Mouse (Mus musculus): ENCODE data around the gene Gm10799. TPM values are rescaled to one million over a fixed set of nuclear protein-coding genes. Genes with fewer than 3 reads are reported as not detected.
"Not testable (repeated sequence)": the region's sequence is repeated elsewhere in the genome, so short reads cannot be mapped to it uniquely, and the experiment has no call there.

The Gm10799 gene
- total RNA-seq, 2 experiments from 2014 or later = not detected

DNA sequence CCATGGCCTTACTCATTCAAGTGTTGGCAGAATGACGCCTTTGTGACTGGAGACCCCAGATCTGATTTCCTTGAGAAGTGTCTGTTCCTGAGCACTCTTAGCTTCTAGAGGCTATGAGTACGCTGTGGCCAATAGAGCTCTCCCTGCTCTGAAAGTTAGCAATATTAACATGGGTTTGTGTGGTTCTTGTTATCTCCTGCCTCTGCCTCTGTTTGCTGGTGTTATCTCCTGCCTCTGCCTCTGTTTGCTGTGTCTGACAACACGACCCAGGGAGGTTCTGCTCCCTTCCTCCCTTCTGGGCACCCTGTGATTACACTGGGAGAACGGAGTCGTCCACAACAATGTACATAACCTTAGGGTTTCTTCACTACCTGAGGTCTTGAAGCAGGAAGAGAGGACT is 9.9 kb upstream of the Gm10799 start:
- peak; percentile 97 for ATAC-seq (replicated peaks; ENCODE audit: low FRiP score, poor library complexity, severe bottlenecking)

- peak; percentile 99 for ATAC-seq (replicated peaks; ENCODE audit: low FRiP score, poor library complexity, severe bottlenecking)
Measured at GRCm38 (mm10) chr2:104069704-104070185, 1.4 kb upstream of the Gm10799 start, which contains the start of gene Cd59b. Gene Cd59b (plus strand): TSS chr2:104069849.

DNA sequence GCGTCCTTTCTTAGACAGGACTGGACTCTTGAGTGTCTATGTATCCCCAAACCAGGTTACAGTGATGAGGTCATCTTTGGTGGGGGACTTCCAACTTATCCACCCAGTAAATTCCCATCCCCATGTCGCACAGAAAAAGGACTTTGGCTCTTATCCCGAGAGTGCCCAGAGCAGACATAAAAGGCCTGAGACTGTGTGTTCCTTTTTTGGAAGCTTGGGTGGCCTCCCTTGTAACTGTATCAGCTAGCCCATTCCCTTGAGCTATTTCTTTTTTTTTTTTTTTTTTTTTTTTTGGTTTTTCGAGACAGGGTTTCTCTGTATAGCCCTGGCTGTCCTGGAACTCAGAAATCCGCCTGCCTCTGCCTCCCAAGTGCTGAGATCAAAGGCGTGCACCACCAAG is 2.8 kb downstream of the Gm10799 start, which contains the start of gene Gm10912:
Gene Gm10912 (plus strand): TSS at position 301 of the 400 bp plus-strand sequence.
- not testable (repeated sequence) for ATAC-seq (replicated peaks; ENCODE audit: low FRiP score, poor library complexity, severe bottlenecking)

DNA sequence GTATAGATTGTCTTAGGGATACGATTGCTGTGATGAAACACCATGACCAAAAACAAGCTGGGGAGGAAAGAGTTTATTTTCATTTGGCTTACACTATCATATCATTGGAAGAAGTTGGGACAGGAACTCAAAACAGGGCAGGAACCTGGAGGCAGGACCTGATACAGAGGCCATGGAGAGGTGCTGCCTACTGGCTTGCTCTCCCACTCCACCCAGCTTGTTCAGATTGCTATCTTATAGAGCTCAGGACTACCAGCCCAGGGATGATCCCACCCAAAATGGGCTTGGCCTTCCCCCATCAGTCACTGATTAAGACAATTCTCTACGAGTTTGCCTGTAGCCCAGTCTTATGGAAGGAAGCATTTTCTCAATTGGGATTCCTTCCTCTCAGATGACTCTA is 4.2 kb downstream of the Gm10799 start:
- no peak for ATAC-seq (replicated peaks; ENCODE audit: low FRiP score, poor library complexity, severe bottlenecking)

GRCm38 (mm10) chr2:104062665-104063064 is 5.7 kb downstream of the Gm10799 start:
- ATAC-seq (replicated peaks; ENCODE audit: low FRiP score, poor library complexity, severe bottlenecking) = no peak

DNA sequence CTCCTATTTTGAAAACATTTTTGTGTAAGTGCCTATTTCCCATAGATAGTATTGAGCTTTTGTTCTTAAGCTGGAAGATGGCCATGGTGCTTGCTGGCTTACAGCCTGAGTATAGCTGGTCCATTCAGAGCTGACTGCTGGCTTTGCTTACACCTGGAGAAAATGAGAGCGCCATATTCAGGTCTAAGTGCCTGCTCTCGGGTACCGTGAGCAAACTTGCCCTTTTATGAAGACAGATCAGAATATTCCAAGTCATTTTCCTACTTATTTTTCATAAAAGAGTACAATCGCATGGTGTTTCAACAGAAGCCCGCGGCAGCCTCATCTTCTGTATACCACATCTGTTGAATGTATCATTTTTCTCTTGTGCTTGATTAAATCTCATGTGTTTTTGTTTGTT is 7.4 kb downstream of the Gm10799 start:
- no peak for ATAC-seq (replicated peaks; ENCODE audit: low FRiP score, poor library complexity, severe bottlenecking)

GRCm38 (mm10) chr2:104059786-104060185 is 8.6 kb downstream of the Gm10799 start:
- ATAC-seq (replicated peaks; ENCODE audit: low FRiP score, poor library complexity, severe bottlenecking) = no peak

- ATAC-seq (replicated peaks; ENCODE audit: low FRiP score, poor library complexity, severe bottlenecking) = no peak
Measured at GRCm38 (mm10) chr2:104058954-104059353, 9.4 kb downstream of the Gm10799 start.

- no peak for ATAC-seq (replicated peaks; ENCODE audit: low FRiP score, poor library complexity, severe bottlenecking)
Measured at GRCm38 (mm10) chr2:104058381-104058780, 10.0 kb downstream of the Gm10799 start.

DNA sequence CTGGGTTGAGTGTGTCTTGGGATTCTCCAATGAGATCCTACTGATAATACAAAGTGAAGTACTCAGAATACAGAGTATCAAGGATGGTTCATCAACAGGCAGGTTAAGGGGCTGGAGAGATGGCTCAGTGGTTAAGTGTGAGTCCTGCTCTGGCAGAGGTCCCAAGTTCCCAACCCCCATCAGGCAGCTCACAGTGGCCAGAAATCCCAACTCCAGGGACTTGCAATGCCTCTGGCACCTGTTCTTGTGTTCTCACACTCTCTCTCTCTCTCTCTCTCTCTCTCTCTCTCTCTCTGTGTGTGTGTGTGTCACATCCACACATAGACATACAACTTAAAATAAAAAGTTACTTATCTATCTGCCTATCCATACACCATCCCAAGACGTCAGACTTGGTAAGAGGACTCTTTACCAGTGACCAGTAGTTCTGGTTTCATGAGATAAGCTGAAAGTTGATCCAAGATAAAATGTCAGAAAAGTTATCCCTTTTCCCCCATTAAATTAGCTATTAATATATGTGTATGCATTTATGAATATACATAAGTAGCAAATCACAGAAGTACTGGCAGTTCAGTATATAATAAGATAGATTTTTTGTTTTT is 23.8 kb downstream of the Gm10799 start:
- peak; percentile 34; the same call in 1 of the 2 replicates for ATAC-seq (replicated peaks; ENCODE audit: low FRiP score, poor library complexity, severe bottlenecking)

DNA sequence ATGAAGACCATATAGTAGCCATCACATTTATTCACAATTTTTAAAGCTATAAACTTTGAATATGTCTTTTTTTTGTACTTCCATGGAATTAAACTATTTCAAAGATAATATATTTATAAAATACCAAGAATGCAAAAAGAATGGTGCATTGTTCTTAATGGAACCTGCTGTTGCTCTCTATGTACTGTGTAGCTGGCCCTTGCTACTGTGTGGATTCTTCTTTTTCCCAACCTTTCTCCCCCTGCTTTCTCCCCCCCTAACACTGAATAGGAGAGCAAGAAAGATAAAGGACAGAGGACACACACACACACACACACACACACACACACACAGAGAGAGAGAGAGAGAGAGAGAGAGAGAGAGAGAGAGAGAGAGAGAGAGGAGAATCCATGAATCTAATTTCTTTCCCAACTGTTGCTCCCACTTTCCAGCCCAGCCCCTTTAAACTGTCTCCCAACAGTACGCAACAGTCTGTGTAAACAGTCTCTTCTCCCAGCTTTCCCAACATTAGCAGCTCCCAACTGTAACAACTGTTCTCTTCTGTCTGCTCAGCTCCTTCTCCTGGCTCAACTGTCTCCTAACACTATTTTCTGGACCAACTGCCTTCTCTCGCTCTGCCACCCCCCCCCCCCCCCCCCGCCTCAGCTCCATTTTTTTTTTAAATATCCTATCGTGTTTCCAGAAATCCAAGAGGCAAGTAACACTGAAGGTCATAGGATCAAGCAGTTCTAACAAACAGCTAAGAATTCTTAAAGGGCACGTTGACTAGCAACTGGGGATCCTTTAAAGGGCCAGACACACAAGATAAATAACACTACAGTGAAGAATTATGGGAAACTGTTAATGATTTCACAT is 24.5 kb downstream of the Gm10799 start:
- no peak for ATAC-seq (replicated peaks; ENCODE audit: low FRiP score, poor library complexity, severe bottlenecking)

DNA sequence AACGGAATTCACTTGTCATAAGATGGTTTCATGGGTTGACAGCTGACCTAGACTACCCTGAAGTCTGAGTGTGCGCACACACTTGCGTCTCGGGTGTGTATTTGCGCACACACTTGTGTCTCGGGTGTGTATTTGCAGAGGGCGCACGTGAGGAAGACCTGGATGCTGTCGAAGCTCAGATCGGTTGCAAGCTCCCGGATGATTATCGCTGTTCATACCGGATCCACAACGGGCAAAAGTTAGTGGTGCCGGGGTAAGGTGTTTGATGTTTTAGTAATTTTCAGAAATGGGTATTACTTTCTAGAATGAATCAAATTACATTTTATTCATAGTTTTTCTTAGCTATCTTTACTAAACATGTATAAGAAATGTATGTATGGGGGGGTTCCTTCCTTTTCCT is 25.6 kb downstream of the Gm10799 start:
- no peak for ATAC-seq (replicated peaks; ENCODE audit: low FRiP score, poor library complexity, severe bottlenecking)

DNA sequence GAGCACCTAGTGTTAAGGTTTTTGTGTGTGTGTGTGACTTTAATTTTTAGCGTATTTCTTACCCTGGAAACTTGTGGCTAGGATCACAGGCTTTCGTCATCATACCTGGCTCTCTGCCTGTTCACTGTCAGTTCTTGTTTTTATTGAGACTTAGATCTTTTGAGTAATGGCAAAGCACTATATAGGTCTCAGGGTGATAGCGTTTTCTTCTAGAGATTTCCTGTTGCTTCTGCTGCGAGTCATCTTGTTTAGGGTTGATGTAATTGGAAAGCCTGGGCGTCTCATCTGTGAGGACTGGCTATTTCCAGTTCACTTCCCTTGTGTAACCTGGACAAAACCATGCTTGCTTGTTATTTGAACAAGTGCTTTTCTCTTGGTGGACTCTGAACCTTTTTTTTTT is 26.7 kb downstream of the Gm10799 start:
- no peak for ATAC-seq (replicated peaks; ENCODE audit: low FRiP score, poor library complexity, severe bottlenecking)

GRCm38 (mm10) chr2:104038236-104038635 is 30.1 kb downstream of the Gm10799 start:
- no peak for ATAC-seq (replicated peaks; ENCODE audit: low FRiP score, poor library complexity, severe bottlenecking)

DNA sequence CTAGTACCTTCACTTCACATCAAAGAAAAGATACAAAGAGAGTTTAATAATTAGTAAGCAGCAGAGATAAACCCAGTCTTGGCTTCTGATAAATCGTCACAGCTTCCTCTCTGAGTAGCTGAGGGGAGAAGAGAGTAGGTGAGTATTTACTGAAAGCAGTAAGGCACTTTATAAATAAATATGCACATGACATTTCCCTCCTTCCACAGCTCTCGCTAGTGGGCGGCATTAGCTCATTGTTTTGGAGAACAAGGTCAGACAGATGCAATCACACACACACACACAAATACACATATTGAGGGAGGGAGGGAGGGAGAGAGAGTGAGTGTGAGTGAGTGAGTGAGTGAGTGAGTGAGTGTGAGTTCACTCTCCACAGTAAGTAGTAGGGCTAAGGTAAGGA is 32.0 kb downstream of the Gm10799 start:
- ATAC-seq (replicated peaks; ENCODE audit: low FRiP score, poor library complexity, severe bottlenecking) = no peak

- no peak for ATAC-seq (replicated peaks; ENCODE audit: low FRiP score, poor library complexity, severe bottlenecking)
Measured at GRCm38 (mm10) chr2:104035595-104035994, 32.8 kb downstream of the Gm10799 start.

DNA sequence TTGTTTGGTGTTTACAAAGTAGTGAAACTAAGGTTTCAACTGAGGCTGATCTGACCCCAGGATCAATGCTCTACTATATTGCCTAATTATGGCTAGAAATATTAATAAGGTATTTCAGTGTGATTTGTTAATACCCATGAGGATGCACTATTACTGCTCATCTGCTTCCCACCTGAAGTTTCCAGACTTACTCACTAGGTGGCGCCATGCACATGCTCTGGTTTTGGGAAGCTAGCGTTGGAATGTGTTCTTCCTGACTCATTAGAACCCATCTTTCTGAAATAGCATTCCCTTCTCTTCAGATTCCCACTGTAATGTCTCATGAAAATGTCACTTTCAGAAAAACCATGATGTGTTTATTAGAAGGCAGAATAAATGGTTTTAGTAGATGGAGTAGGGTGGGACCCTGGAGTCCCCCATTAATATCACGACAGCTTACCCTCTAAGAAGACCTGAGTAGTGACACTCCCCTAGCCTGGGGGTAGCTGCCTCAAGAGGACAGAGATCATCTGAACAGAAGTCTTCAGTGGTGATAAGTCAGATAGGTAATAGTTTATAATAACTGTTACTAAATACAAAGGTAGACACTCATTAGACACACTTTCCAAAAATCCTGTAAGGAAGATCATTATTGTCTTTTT is 33.4 kb downstream of the Gm10799 start:
- peak; percentile 96 for ATAC-seq (replicated peaks; ENCODE audit: low FRiP score, poor library complexity, severe bottlenecking)

GRCm38 (mm10) chr2:104032056-104032455 is 36.3 kb downstream of the Gm10799 start:
- no peak for ATAC-seq (replicated peaks; ENCODE audit: low FRiP score, poor library complexity, severe bottlenecking)

DNA sequence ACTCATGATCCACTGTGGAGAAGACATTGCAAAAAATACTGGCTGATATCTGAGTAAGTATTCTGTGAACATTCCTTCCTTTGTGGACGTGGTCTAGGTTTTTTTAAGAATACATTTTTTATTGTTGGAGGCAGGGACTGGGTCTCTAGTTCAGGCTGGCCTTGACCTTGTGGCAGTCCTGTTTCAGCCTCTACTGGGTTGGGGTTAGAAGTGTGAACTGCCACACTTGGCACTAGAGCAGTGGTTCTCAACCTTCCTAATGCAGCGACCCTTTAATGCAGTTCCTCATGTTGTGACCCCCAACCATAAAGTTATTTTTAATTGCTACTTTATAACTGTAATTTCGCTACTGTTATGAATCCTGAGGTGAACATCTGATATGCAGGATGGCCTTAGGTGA is 38.0 kb downstream of the Gm10799 start:
- no peak for ATAC-seq (replicated peaks; ENCODE audit: low FRiP score, poor library complexity, severe bottlenecking)

DNA sequence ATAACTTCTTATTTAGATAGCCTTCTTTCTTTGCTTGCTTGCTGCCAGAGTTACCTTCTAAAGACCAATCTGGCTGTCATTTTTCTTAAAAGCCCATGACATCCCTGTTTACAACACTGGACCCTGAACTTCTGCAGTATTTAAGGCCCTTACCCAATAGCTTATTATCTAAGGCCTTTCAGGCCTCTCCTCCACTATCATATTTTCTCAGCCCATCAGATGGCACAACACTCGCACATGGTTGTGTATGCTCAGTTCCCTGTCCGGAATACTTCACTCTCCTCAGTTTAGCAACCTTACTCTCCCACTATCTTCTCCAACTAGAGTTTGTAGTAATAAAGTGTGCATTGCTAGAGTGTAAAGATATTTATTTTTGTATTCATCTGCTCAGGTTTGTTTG is 39.3 kb downstream of the Gm10799 start:
- ATAC-seq (replicated peaks; ENCODE audit: low FRiP score, poor library complexity, severe bottlenecking) = peak; percentile 57

Measured in erythroid progenitor cell, adult 5-6 weeks (primary cell).